Mouse (Mus musculus) macrophage (primary cell): ENCODE results near the gene Thsd4. TPM values are rescaled to one million over a fixed set of nuclear protein-coding genes. Genes with fewer than 3 reads are reported as not detected.
"Not testable (repeated sequence)": the region's sequence is repeated elsewhere in the genome, so short reads cannot be mapped to it uniquely, and the experiment has no call there.

Source experiments
- H3K27ac ChIP-seq: fragments of 350-480 bp; formaldehyde crosslinking; 2 replicates; pipeline ENCODE4 v1.9.0; 2021
- H3K36me3 ChIP-seq: fragments of 350-480 bp; formaldehyde crosslinking; 2 replicates; pipeline ENCODE4 v1.9.0; 2021; ENCODE audit errors: inconsistent target
- H3K4me3 ChIP-seq: fragments of 350-480 bp; formaldehyde crosslinking; 2 replicates; pipeline ENCODE4 v1.9.0; 2021; ENCODE audit errors: inconsistent target
- H3K79me2 ChIP-seq: fragments of 350-480 bp; formaldehyde crosslinking; 2 replicates; pipeline ENCODE4 v1.9.0; 2021; ENCODE audit errors: inconsistent target
- WGBS: methylation state at CpG from one replicate; pipeline ENCODE4 v1.1.7; 2026; ENCODE audit warnings: inconsistent platforms; ENCODE audit not compliant: missing documents; 5-methylcytosine and 5-hydroxymethylcytosine counted together
- polyA plus RNA-seq: library from polyadenylated mRNA; stranded (reverse); fragments of 250-400 nt; gene quantifications from 3 replicates; pipeline ENCODE4 v1.2.4, GENCODE M21; 2018; ENCODE audit warnings: inconsistent platforms

Thsd4 gene
- polyA plus RNA-seq, 1 experiment from 2014 or later = not detected

- H3K4me3 ChIP-seq, H3K36me3 ChIP-seq, H3K79me2 ChIP-seq, H3K27ac ChIP-seq: not testable (repeated sequence)
- 75% methylated on average over 1 of the region's 1 CpGs for WGBS
Measured at GRCm38 (mm10) chr9:59958115-59958514, 563.7 kb downstream of the Thsd4 start.

GRCm38 (mm10) chr9:59956496-59956895 is 565.4 kb downstream of the Thsd4 start:
- no peak overlapping the region for H3K27ac ChIP-seq
- no peak overlapping the region for H3K4me3 ChIP-seq
- 73% methylated on average over 6 of the region's 6 CpGs for whole genome bisulfite sequencing
- no peaks in the 10 kb centered on the region for H3K36me3 ChIP-seq
- no peaks in the 10 kb centered on the region for H3K79me2 ChIP-seq

- 88% methylated on average over 6 of the region's 6 CpGs for WGBS
- no peak overlapping the region for H3K27ac ChIP-seq
Measured at GRCm38 (mm10) chr9:59955692-59956091, 566.2 kb downstream of the Thsd4 start.

GRCm38 (mm10) chr9:59955199-59955598 is 566.6 kb downstream of the Thsd4 start:
- no peaks in the 10 kb centered on the region for H3K36me3 ChIP-seq
- no peaks in the 10 kb centered on the region for H3K79me2 ChIP-seq
- WGBS = 86% methylated on average over 3 of the region's 3 CpGs
- H3K4me3 ChIP-seq = no peak overlapping the region
- no peak overlapping the region for H3K27ac ChIP-seq

More at GRCm38 (mm10) chr9:59955692-59956091, 566.2 kb downstream of the Thsd4 start:
- H3K36me3 ChIP-seq = no peaks in the 10 kb centered on the region
- H3K79me2 ChIP-seq = no peaks in the 10 kb centered on the region
- H3K4me3 ChIP-seq = no peak overlapping the region

- 93% methylated on average over 7 of the region's 7 CpGs for WGBS
- Histone ChIP-seq H3K79me2 (no peaks in the 10 kb centered on the region), H3K36me3 (no peaks in the 10 kb centered on the region), H3K4me3 (no peak overlapping the region), H3K27ac (no peak overlapping the region)
Measured at GRCm38 (mm10) chr9:59953556-59953955, 568.3 kb downstream of the Thsd4 start.

GRCm38 (mm10) chr9:59952515-59953070 is 569.3 kb downstream of the Thsd4 start:
- H3K36me3 ChIP-seq = no peaks in the 10 kb centered on the region
- no peak overlapping the region for H3K27ac ChIP-seq
- WGBS = 76% methylated on average over 8 of the region's 8 CpGs
- no peaks in the 10 kb centered on the region for H3K79me2 ChIP-seq
- H3K4me3 ChIP-seq = no peak overlapping the region

- no peaks in the 10 kb centered on the region for H3K79me2 ChIP-seq
- no peak overlapping the region for H3K4me3 ChIP-seq
- H3K27ac ChIP-seq = no peak overlapping the region
- H3K36me3 ChIP-seq = no peaks in the 10 kb centered on the region
- 96% methylated on average over 4 of the region's 4 CpGs for WGBS
Measured at GRCm38 (mm10) chr9:59951943-59952342, 569.9 kb downstream of the Thsd4 start.

GRCm38 (mm10) chr9:59951001-59951750 is 570.7 kb downstream of the Thsd4 start:
- Histone ChIP-seq H3K27ac (no peak overlapping the region), H3K4me3 (no peak overlapping the region)
- WGBS = 93% methylated on average over 9 of the region's 9 CpGs

GRCm38 (mm10) chr9:59949981-59950380 is 571.9 kb downstream of the Thsd4 start:
- 92% methylated on average over 5 of the region's 5 CpGs for WGBS
- H3K27ac ChIP-seq = no peak overlapping the region
- H3K36me3 ChIP-seq = no peaks in the 10 kb centered on the region
- H3K79me2 ChIP-seq = no peaks in the 10 kb centered on the region
- H3K4me3 ChIP-seq = no peak overlapping the region

More at GRCm38 (mm10) chr9:59951001-59951750, 570.7 kb downstream of the Thsd4 start:
- H3K36me3 ChIP-seq = no peaks in the 10 kb centered on the region
- no peaks in the 10 kb centered on the region for H3K79me2 ChIP-seq

- Histone ChIP-seq H3K79me2 (no peaks in the 10 kb centered on the region), H3K36me3 (no peaks in the 10 kb centered on the region), H3K27ac (no peak overlapping the region), H3K4me3 (no peak overlapping the region)
- WGBS = 63% methylated on average over 6 of the region's 6 CpGs
Measured at GRCm38 (mm10) chr9:59949511-59949910, 572.3 kb downstream of the Thsd4 start.

- Histone ChIP-seq H3K79me2 (no peaks in the 10 kb centered on the region), H3K36me3 (no peaks in the 10 kb centered on the region), H3K27ac (no peak overlapping the region), H3K4me3 (no peak overlapping the region)
- WGBS = 93% methylated on average over 17 of the region's 17 CpGs
Measured at GRCm38 (mm10) chr9:59948691-59949250, 573.1 kb downstream of the Thsd4 start.

GRCm38 (mm10) chr9:59948226-59948625 is 573.6 kb downstream of the Thsd4 start:
- 91% methylated on average over 8 of the region's 8 CpGs for WGBS
- H3K36me3 ChIP-seq = no peaks in the 10 kb centered on the region
- no peaks in the 10 kb centered on the region for H3K79me2 ChIP-seq
- H3K4me3 ChIP-seq = no peak overlapping the region
- no peak overlapping the region for H3K27ac ChIP-seq

GRCm38 (mm10) chr9:59947271-59947670 is 574.6 kb downstream of the Thsd4 start:
- Histone ChIP-seq H3K4me3 (no peak overlapping the region), H3K27ac (no peak overlapping the region), H3K36me3 (no peaks in the 10 kb centered on the region), H3K79me2 (no peaks in the 10 kb centered on the region)
- WGBS = 96% methylated on average over 8 of the region's 8 CpGs

GRCm38 (mm10) chr9:59945241-59945640 is 576.6 kb downstream of the Thsd4 start:
- Histone ChIP-seq H3K27ac (no peak overlapping the region), H3K79me2 (no peaks in the 10 kb centered on the region), H3K36me3 (no peaks in the 10 kb centered on the region), H3K4me3 (no peak overlapping the region)
- 92% methylated on average over 3 of the region's 3 CpGs for WGBS

GRCm38 (mm10) chr9:59943826-59944225 is 578.0 kb downstream of the Thsd4 start:
- no peak overlapping the region for H3K27ac ChIP-seq
- WGBS = 94% methylated on average over 6 of the region's 6 CpGs
- no peaks in the 10 kb centered on the region for H3K36me3 ChIP-seq

More at GRCm38 (mm10) chr9:59943826-59944225, 578.0 kb downstream of the Thsd4 start:
- Histone ChIP-seq H3K79me2 (no peaks in the 10 kb centered on the region), H3K4me3 (no peak overlapping the region)
